Mouse (Mus musculus): ENCODE measurements at regions not wholly inside any gene's neighbourhood (a gene's known extent, or its start where the extent isn't known, plus 50 kb on each side); places are given as distances from the start of the nearest gene placed in this dataset.

DNA sequence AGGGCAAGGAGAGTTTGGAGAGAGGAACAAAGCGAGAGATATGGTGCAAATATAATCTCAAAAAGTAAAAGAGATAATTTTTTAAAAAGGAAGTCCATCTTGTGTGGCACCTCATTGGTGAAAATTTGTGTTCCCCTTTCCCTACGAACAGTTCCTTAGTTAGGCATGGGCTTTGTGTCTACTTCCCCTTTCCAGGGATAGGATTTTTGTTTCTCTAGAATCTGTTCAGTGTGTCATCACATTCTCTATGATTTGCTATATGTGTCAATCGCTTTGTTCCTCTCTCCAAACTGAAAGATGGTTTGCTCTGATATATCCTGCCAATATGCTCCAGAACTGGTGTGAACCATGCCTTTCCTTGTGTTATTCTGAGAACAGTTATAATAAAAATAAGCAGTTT lies 75.4 kb upstream of the Vgll3 start:
- no peak for ATAC-seq (ENCODE audit: insufficient number of reproducible peaks, low FRiP score, low TSS enrichment, low read depth)
- DNase-seq (ENCODE audit: low spot score) = no peak
- 80% methylated on average over 3 of the region's 3 CpGs for WGBS

GRCm38 (mm10) chr16:65742951-65743350 lies 72.1 kb upstream of the Vgll3 start:
- Histone ChIP-seq H3K27ac (replicated peaks; ENCODE audit: low read depth, low read length) (no peak overlapping the region), H3K36me3 (ENCODE audit: control insufficient read depth, insufficient read depth, low read length) (no peaks in the 10 kb centered on the region), H3K27me3 (ENCODE audit: control insufficient read depth, insufficient read depth, low read length) (no peaks in the 10 kb centered on the region), H3K4me1 (ENCODE audit: control insufficient read depth, insufficient read depth, low read length) (no peaks in the 10 kb centered on the region), H3K4me3 (ENCODE audit: low read depth, low read length) (no peak overlapping the region), H3K9ac (ENCODE audit: low read length) (no peak overlapping the region), H3K9me3 (ENCODE audit: control insufficient read depth, low read length) (no peaks in the 10 kb centered on the region), H3K4me2 (ENCODE audit: low read depth, severe bottlenecking) (no peak overlapping the region)
- ATAC-seq (ENCODE audit: insufficient number of reproducible peaks, low FRiP score, low TSS enrichment, low read depth) (no peak), DNase-seq (ENCODE audit: low spot score) (no peak)

More for the DNA sequence above, 75.4 kb upstream of the Vgll3 start:
- no peaks in the 10 kb centered on the region for H3K27me3 ChIP-seq (ENCODE audit: control insufficient read depth, insufficient read depth, low read length)
- no peak overlapping the region for H3K4me2 ChIP-seq (ENCODE audit: low read depth, severe bottlenecking)
- H3K4me3 ChIP-seq (ENCODE audit: low read depth, low read length) = no peak overlapping the region
- no peaks in the 10 kb centered on the region for H3K4me1 ChIP-seq (ENCODE audit: control insufficient read depth, insufficient read depth, low read length)
- no peak overlapping the region for H3K9ac ChIP-seq (ENCODE audit: low read length)
- H3K36me3 ChIP-seq (ENCODE audit: control insufficient read depth, insufficient read depth, low read length) = no peaks in the 10 kb centered on the region
- no peak overlapping the region for H3K27ac ChIP-seq (replicated peaks; ENCODE audit: low read depth, low read length)
- H3K9me3 ChIP-seq (ENCODE audit: control insufficient read depth, low read length) = no peaks in the 10 kb centered on the region

DNA sequence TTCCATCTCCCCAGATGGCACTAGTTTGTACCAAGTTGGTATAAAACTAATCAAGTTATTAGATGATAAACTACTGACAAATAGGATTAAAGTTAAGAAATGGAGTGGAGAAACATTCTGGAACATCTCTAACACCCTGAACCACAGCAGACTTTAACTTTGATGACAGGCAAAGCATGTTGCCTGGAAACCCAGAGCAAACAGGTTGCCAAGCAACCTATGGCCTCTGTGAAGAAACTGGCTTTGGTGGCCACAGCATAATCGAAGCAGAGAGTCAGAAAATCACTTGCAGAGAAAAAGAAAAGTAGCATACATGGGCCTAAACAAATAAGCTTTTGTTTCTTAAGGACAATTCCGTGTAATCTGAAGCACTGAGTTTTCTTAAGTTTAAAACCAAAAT lies 59.4 kb upstream of the Vgll3 start:
- H3K4me2 ChIP-seq (ENCODE audit: low read depth, severe bottlenecking) = no peak overlapping the region
- H3K27ac ChIP-seq (replicated peaks; ENCODE audit: low read depth, low read length) = no peak overlapping the region
- 74% methylated on average over 2 of the region's 2 CpGs for WGBS
- no peaks in the 10 kb centered on the region for H3K27me3 ChIP-seq (ENCODE audit: control insufficient read depth, insufficient read depth, low read length)
- DNase-seq (ENCODE audit: low spot score) = no peak
- H3K4me1 ChIP-seq (ENCODE audit: control insufficient read depth, insufficient read depth, low read length) = no peaks in the 10 kb centered on the region
- H3K9me3 ChIP-seq (ENCODE audit: control insufficient read depth, low read length) = no peaks in the 10 kb centered on the region
- no peak overlapping the region for H3K4me3 ChIP-seq (ENCODE audit: low read depth, low read length)
- H3K9ac ChIP-seq (ENCODE audit: low read length) = no peak overlapping the region
- ATAC-seq (ENCODE audit: insufficient number of reproducible peaks, low FRiP score, low TSS enrichment, low read depth) = no peak
- H3K36me3 ChIP-seq (ENCODE audit: control insufficient read depth, insufficient read depth, low read length) = no peaks in the 10 kb centered on the region
